Comparison of ENCODE assay signal across 1 mouse cellular context in genomic region chr7:80947445-80948350, GRCm38 (mm10).
TF ChIP-seq lines count a peak whose summit lies in the region.

Gene Sec11a (minus strand): TSS chr7:80947780.

TF ChIP-seq in CH12.LX, 34 proteins besides CTCF, POLR2A, EP300 and RAD21 (continued from another document):
- TF ChIP-seq CHD1 (IDR thresholded peaks at IDR 0.05; ENCODE audit: low read depth, low read length) (no peak), USF2 (conservative IDR thresholded peaks at IDR 0.05; ENCODE audit: low read depth, low read length) (no peak), PAX5 (IDR thresholded peaks at IDR 0.05; ENCODE audit: low read length) (no peak), ETS1 (conservative IDR thresholded peaks at IDR 0.05; ENCODE audit: low read depth, low read length) (peak; percentile 30; the same call in 1 of the 2 replicates), KAT2A (IDR thresholded peaks at IDR 0.05; ENCODE audit: insufficient replicate concordance, low read length) (peak; percentile 61; the same call in 1 of the 2 replicates), SMC3 (IDR thresholded peaks at IDR 0.05; ENCODE audit: low read depth, low read length) (no peak), RCOR1 (conservative IDR thresholded peaks at IDR 0.05; ENCODE audit: low read depth, low read length) (no peak), E2F4 (IDR thresholded peaks at IDR 0.05; ENCODE audit: insufficient replicate concordance, low read depth, low read length) (0 out of 2 replicates have a peak, but pooled peaks have one; percentile 39), USF1 (IDR thresholded peaks at IDR 0.05; ENCODE audit: low read depth, low read length) (no peak), ZC3H11A (IDR thresholded peaks at IDR 0.05; ENCODE audit: low read depth, low read length) (no peak), MEF2A (IDR thresholded peaks at IDR 0.05; ENCODE audit: borderline replicate concordance, low read depth, low read length) (no peak)
